Mouse (Mus musculus): ENCODE measurements around the gene Lrat.

The Lrat gene

DNA sequence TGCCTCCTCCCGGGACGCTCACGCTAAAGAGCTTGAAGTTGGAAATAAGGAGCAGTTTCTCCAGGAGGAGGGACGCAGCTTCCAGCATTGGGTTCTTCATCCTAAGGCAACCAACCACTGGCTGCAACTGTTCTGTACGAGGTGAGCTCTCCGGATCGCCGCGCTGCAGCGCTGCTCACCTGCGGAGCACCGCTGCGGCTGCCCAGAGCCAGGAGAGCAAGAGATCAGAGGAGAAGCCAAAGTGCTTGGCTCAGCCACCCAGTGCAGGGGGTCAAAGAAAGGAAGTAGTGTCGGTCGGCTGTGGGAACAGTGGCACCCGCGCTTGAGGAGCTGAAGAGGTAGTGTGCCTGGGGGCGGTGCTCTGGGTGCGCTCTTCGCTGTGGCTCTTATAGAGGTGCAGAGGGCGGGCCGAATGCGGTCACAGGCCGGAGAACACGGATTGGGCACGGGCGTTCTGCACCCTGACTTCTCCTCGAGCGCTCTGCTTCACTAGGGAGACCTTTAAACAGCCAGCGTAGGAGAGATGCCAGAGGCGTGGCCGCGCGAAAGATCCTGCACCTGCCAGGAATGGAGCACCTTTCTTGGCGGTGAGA, at the start of gene Lrat:
Gene Lrat (minus strand): TSS at position 361 of the 593 bp plus-strand sequence.
- DNase-seq (ENCODE audit: low spot score in 2 of 2) = no peak

DNA sequence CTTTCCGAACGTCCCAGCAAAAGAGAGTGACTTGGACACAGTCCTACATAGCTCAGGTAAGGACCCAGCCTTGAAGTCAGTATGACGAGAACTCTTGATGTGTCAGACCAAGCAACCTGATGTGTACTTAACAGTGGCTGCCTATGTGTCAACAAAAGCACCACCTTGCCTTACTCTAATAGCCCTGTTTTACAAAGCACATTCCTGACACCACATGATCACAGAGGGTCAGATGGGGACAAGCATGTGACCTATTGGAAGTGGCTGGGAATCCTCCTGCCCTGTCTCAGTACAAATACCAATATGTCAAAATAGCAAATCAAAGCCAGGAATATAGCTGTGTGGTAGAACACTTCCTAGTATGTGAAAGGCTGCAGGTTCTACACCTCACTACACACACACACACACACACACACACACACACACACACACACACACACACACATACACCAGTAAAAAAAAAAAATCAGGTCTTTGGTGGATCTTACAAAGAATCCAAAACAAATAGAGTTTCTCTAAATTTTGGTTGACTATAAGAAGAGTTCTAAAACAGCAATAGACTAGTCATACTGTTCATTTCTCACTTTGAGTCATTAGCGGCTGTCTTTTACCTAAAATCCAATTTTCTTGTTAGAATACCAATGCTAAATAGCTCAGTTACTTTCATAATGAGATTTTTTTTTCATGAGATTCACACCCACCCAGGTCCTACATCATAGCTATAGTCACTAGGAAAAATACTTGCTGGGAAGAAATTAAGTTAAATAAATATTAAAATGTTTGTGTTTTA, 48.6 kb upstream of the Lrat start:
- no peak for DNase-seq (ENCODE audit: low spot score in 2 of 2)

DNA sequence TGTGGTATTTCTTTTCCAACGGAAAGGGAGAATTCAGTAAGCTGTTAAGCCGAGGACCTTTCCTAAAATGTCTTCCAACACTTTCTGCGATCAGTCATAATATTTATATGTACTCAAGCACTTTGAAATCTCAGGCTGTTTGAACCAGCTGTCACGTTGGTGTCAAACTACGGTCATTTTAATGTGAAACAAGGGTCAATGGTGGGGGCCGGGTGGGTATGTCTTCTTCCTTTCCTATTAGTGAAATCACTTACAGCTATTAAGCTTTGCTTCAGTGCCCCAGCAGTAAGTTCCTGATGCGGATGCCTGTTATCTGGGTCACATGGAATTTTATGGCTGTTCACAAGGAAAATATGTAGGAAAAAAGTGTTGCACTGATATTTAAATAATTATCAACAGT, 46.9 kb upstream of the Lrat start:
- no peak for DNase-seq (ENCODE audit: low spot score in 2 of 2)

DNA sequence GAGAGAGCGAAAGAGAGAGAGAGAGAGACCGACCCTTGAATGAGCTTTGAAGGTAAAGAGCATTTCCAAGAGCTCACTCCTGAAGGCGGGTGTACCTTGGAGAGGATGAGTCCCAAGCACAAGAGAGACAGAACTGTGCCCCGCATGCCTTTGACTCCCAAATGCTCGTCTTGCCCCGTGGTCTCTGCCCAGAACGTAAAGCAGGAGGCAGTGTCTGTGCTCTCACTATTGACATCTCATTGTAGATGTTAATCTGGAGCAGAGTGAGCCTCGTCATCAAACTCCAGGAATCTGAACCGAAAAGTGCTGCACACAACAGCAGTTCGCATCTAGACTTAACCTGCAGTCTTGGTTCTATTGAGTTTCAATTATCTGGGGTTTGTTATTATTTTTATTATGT, 46.4 kb upstream of the Lrat start:
- DNase-seq (ENCODE audit: low spot score in 2 of 2) = no peak

DNA sequence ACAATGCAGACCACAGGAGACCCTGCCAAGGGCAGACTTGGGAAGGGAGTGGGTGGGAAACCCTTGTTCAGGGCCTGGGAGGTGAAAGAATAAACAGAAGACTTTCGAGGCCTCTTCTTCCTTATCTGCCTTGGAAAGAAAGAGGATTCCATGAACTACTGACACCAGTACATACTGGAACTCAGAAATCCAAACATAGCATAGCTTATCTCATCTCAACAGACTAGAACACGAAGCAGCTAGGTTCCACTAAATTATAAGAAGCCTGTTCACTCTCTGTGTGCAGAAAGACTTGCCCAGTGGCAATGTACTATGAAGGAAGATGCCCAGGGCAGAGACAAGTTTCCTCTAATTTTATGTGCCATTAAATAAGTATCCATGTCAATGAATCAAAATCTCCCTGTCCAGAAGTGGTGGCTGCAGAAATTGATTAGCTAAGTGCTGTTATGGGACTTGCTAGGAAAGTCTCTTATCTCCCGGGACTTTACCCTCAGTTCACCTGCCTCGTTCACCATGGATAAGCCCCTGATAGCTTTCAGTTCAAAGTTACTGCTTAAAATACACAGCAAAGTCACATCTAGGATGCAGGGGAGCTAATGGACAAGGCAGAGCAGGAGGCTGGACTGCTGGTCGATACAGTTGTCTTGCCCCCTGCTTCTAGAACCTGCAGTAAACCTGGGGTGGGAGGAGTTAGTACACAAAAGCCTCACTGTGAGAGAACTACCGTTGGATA, 42.8 kb upstream of the Lrat start:
- no peak for DNase-seq (ENCODE audit: low spot score in 2 of 2)

DNA sequence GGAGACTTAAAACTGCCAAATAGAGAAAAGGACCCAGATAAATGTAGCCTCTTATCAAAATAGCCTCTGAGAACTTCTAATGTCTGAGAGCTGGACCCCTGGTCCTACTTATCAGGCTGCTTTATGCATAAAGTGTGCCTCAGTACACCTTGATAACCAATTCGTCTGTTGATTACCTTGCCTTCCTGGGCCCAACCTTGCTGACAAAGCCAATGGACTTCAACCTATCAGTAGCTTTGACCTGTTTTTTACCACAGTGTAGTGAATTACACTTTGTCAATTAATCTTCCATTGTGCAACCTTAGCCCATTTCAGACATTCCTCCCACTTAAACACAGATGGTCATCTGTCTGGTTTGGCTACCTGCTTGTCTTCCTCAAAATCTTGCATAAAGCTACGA, 24.1 kb upstream of the Lrat start:
- DNase-seq (ENCODE audit: low spot score in 2 of 2) = no peak

DNA sequence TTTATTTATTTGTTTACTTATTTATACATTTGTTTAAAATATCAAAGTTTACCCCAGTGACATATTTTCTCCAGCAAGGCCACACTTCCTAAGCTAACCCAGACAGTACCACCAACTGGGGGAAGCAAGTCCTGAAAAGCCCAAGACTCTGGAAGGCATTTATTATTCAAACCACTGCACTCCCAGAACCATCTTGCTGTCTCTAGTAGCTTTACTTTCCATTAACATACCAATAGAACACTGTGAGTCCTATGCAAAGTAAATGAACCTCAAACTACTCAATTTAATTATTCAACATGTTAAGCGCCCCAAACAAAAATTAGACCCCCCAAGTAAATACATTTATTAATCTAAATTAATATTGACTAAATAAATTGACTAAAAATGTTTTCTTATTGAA, 11.9 kb upstream of the Lrat start:
- no peak for DNase-seq (ENCODE audit: low spot score in 2 of 2)

DNA sequence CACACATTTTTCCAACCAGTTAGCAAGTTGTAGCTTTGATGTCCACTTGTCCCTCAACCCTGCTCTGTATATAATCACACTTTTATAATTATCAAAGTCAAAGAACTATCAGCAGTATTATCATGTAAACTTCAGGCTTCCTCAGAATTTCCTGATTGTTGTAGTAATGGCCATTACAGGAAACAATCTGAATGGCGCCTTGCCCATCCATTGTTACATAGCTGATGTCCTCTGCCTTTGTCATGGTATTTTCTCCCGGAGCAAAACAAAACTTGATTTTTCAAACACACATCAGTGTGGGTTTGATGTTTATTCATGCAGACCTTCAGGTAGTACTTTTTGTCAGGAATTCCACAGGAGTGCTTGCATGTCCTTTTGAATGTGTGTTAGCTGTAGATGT, 4.9 kb upstream of the Lrat start:
- no peak for DNase-seq (ENCODE audit: low spot score in 2 of 2)

DNA sequence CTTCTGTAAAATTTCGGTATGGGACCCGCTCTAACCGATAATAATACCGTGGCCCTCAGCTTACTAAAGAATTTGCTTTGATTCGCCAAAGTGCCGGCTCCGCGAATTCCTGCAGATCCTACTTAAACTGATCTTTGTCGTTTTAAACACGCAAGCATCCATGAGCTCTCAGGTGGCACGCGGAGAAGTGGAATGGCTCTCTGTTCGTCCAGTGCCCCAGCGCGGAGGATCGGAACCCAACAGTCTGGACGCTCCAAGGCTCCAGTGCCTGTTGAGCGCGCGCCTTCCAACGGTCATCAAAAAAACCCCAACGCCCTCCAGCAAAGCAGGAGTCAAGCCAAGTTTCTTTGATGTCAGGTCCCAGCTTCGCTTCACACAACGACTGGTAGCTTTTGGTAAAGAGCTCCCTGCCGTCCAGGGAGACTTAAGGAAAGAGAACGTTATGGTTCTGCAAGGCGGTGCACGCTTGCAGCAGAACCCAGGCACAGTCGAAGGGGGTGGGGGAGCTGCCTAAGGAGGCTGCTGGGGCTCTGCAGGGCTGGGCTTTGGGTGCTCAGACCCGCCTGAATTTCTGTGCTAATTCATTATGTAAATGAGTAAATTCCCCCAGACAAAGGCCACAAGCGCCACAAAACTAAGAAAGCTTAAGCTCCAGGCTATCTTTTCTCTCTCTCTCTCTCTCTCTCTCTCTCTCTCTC, 587 bp upstream of the Lrat start:
- DNase-seq (ENCODE audit: low spot score in 2 of 2) = no peak

DNA sequence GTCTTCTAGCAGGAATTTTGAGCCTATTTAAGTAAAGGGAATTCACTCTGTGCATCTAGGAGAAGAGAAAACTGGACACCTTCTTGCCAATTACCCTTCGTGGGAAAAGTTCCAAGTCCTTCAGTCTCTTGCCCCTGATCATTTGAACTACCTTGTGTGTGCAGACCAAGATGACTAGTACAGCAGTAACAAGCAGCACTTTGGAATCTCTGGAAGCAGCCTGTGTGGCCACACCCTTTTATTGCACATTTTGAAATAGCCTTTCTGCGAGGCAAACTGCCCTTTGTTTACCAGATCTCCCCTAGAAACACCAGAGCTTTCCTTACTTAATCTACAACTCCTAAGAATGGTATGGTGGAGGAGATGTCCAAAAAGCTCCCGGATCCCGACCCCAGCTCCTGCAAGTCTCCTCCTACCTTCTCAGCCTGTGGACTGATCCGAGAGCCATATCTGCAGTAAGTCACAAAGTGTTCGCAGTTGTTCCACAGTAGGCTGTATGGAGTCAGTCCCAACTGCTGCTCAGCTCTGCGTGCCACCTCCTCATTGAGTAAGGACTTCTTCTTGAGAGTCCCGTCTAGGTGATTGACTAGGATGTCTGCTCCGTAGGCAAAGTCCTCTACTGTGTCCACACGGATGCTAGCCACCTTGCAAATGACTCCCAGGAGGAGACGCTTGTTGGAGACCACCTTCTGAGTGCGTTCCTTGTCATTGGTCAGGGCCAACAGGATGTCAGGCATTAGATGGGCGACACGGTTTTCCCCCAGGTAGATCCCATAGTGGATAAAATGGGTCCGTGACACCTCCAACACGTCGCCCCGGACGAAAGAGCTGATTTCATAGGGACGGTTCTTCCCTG, 788 bp downstream of the Lrat start:
- no peak for DNase-seq (ENCODE audit: low spot score in 2 of 2)

DNA sequence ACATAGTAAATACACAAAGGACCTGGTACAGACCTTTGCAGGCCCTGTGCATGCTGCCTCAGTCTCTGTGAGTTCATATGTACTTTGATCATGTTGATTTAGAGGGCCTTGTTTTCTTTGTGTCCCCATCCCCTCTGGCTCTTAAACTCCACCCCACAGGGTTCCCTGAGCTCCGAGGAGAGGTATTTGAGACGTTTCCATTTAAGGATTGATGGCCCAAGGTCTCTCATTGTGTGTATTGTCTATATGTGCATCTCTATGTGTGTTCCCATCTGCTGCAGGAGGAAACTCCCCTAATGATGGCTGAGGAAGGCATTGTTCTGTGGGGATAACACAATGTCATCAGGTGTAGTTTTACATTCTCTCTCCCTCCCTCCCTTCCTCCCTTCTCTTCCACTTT, 14.9 kb downstream of the Lrat start:
- no peak for DNase-seq (ENCODE audit: low spot score in 2 of 2)

DNA sequence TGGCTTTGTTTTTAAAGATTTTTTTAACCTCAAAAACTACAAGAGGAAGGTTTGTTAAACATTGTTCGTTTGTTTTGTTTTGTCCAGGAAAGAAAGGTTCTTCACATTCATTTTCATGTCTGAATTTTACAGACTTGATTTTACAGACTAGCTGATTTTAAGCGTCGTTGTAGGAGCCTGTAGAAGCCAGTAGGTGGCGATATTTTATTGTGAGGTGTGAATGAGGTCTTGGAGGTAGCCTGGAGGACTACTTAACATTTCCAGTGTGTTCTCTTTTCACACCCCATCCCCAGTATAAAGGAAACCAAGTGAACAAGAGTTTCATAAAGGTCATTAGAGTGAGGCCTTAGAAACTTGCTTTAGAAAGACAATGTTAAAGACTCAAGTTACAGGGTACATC, 26.5 kb downstream of the Lrat start:
- no peak for DNase-seq (ENCODE audit: low spot score in 2 of 2)

DNA sequence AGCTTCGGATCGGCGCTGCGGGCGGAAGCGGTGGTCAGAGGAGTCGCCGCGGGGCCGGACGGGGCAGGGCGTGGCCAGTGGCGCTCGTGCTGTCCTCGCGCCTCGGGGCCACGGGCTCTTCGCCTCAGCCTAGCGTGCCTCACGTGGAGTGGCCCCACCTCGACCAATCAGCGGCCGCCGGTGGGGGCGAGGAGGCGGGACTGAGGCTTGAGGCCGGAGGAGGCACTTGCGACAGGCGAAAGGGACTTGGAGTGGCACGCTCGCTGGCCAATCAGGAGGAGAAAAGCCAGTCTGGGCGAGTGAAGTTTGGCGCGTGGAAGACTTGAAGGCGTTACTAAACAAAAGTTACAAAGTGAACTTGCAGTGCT, 27.4 kb downstream of the Lrat start, which contains the start of gene Rbm46:
Gene Rbm46 (minus strand): TSS at position 112 of the 368 bp plus-strand sequence.
- DNase-seq (ENCODE audit: low spot score in 2 of 2) = no peak

DNA sequence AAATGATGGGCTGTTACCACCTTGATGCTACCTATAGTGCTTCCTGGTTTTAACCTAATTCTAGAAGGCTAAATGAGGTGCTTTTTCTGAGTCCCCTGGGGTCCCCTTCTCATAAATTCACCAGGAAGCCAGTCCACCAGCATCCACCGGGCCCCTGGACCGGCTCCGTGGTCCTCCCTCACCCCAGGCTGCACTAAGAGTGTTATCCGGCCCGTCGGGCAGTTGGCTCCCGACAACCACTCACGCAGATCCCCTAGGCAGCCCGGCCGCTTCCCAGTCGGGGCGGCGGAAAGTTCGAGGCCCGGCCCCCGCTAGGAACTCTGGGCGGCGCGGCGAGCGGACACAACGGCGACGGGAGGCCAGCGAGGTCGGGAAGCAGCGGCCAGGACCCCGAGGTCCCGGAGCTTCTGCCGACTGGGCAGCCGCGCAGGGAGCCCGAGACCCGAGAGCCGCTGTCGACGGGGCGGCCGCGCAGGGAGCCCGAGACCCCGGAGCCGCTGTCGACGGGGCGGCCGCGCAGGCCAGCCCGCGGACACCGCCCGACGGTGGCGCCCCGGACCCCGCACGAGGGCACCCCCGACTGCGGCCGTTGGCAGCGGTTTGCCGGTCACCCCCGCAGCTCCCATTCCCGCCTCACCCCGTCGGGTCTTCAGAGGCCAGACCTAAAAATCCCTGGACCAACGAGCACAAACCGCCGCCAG, 28.0 kb downstream of the Lrat start:
- DNase-seq (ENCODE audit: low spot score in 2 of 2) = no peak

DNA sequence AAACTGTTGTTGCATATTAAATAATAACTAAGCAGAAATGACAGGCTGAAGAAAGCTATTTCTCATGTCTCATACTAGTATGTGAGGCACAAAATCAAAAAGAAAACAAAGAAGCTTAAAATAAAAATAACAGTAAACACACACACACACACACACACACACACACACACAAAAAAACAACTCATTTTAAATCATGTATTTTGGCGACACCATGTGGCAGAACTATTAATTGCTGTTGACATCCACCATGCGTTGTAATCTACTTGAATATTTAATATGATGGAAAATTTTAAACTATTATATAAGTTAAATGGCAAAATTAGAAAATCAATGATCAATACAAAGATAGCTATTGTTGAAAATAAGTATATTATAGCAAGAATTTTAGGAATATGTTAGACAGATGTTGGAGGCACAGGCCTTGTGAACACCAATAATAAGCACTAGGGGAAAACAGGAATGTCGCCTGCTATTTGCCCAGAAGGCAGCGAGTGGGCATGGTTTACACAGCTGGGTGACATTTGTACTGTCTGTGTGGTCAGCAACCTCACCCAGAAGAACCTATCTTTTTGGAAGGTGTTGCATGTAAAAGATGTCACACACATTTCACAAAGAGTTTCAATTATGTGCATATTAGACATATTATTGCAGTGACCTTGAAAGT, 46.2 kb downstream of the Lrat start:
- no peak for DNase-seq (ENCODE audit: low spot score in 2 of 2)

Data from natural killer cell, adult 2 months (primary cell).